Mouse (Mus musculus) myocyte (in vitro differentiated cells): ENCODE data around the gene Gnptg. TPM values are rescaled to one million over a fixed set of nuclear protein-coding genes. Genes with fewer than 3 reads are reported as not detected.

Experiments
- H3K27me3 ChIP-seq: one replicate; pipeline ENCODE4 v1.6.1; 2011; ENCODE audit not compliant: control insufficient read depth, insufficient read depth, insufficient read length
- H3K36me3 ChIP-seq: one replicate; pipeline ENCODE4 v1.6.1; 2011; ENCODE audit not compliant: control insufficient read depth, insufficient read depth
- H3K4me2 ChIP-seq: one replicate; pipeline ENCODE4 v1.6.1; 2011; ENCODE audit warnings: low read depth, control low read depth
- H3K4me3 ChIP-seq: one replicate; pipeline ENCODE4 v1.5.1; 2011; ENCODE audit warnings: mild to moderate bottlenecking, control low read depth, moderate library complexity
- H3K79me2 ChIP-seq: one replicate; pipeline ENCODE4 v1.6.1; 2011; ENCODE audit not compliant: control insufficient read depth, insufficient read depth
- H3ac ChIP-seq: one replicate; pipeline ENCODE4 v1.6.1; 2011; ENCODE audit not compliant: control insufficient read depth, insufficient read length
- CEBPB ChIP-seq: IDR thresholded peaks from 2 replicates; pipeline ENCODE4 v1.6.1; 2011; ENCODE audit warnings: mild to moderate bottlenecking, moderate library complexity; ENCODE audit not compliant: poor library complexity, insufficient read depth, severe bottlenecking
- E2F4 ChIP-seq: IDR thresholded peaks from one replicate; pipeline ENCODE4 v1.6.1; 2011; ENCODE audit warnings: mild to moderate bottlenecking, control low read depth, moderate library complexity; ENCODE audit not compliant: insufficient read depth
- MAX ChIP-seq: IDR thresholded peaks from one replicate; pipeline ENCODE4 v1.6.1; 2011; ENCODE audit warnings: low read depth, mild to moderate bottlenecking, control low read depth
- MYOD1 ChIP-seq, 3 experiments: IDR thresholded peaks; one replicate each; pipeline ENCODE4 v1.6.1; 2011; ENCODE audit warnings: control low read depth in 2 of 3, low read depth in 2 of 3, mild to moderate bottlenecking in 2 of 3, moderate library complexity in 1 of 3; ENCODE audit not compliant: insufficient read length in 2 of 3, control insufficient read depth in 1 of 3
- MYOG ChIP-seq, 3 experiments: IDR thresholded peaks; one replicate each; pipeline ENCODE4 v1.6.1; 2011; ENCODE audit warnings: control low read depth in 2 of 3, low read depth in 2 of 3, mild to moderate bottlenecking in 2 of 3; ENCODE audit not compliant: insufficient read length in 2 of 3, control insufficient read depth in 1 of 3, insufficient read depth in 1 of 3
- POLR2A ChIP-seq: IDR thresholded peaks from one replicate; pipeline ENCODE4 v1.6.1; 2011; ENCODE audit warnings: low read depth, mild to moderate bottlenecking, control low read depth, moderate library complexity; ENCODE audit not compliant: insufficient read length
- POLR2AphosphoS2 ChIP-seq: IDR thresholded peaks from one replicate; pipeline ENCODE4 v1.6.1; 2011; ENCODE audit warnings: low read depth, control low read depth; ENCODE audit not compliant: insufficient read length
- REST ChIP-seq: IDR thresholded peaks from one replicate; pipeline ENCODE4 v1.6.1; 2011; ENCODE audit warnings: mild to moderate bottlenecking, control low read depth, moderate library complexity; ENCODE audit not compliant: insufficient read depth, insufficient read length
- SRF ChIP-seq: IDR thresholded peaks from one replicate; pipeline ENCODE4 v1.6.1; 2011; ENCODE audit warnings: low read depth; ENCODE audit not compliant: control insufficient read depth, insufficient read length
- TCF12 ChIP-seq: IDR thresholded peaks from one replicate; pipeline ENCODE4 v1.6.1; 2011; ENCODE audit warnings: mild to moderate bottlenecking, control low read depth; ENCODE audit not compliant: poor library complexity, insufficient read depth, severe bottlenecking
- TCF3 ChIP-seq: IDR thresholded peaks from one replicate; pipeline ENCODE4 v1.6.1; 2011; ENCODE audit warnings: low read depth, control low read depth; ENCODE audit not compliant: insufficient read length
- USF1 ChIP-seq: IDR thresholded peaks from one replicate; pipeline ENCODE4 v1.6.1; 2011; ENCODE audit warnings: low read depth, mild to moderate bottlenecking, control low read depth, moderate library complexity
- polyA plus RNA-seq: library from polyadenylated mRNA; unstranded; fragments of >200 nt; fragmentation: generic; extraction: Trizol; gene quantifications from one replicate; pipeline ENCODE4 v1.2.1, GENCODE M21; 2012; ENCODE audit warnings: missing spikeins

Gene Gnptg
- polyA plus RNA-seq: 26.5 TPM

- peak within 1 kb of the TSS; percentile 62 for H3K4me3 ChIP-seq
- H3ac ChIP-seq: peak within 1 kb of the TSS; percentile 42
- H3K27me3 ChIP-seq: no peaks in the 10 kb centered on the region
- no peak for TF ChIP-seq CEBPB
- TF ChIP-seq USF1: peak; percentile 92
- peak; percentile 58 for TF ChIP-seq POLR2A
- TF ChIP-seq MYOD1 (IDR thresholded peaks at IDR 0.05; ENCODE audit: control insufficient read depth in 1 of 3, insufficient read length in 2 of 3, low read depth in 2 of 3): no peak
- TF ChIP-seq E2F4: no peak
- peak; percentile 87 for TF ChIP-seq REST
- TF ChIP-seq TCF12: no peak
- TF ChIP-seq MYOG (IDR thresholded peaks at IDR 0.05; ENCODE audit: control insufficient read depth in 1 of 3, insufficient read depth in 1 of 3, insufficient read length in 2 of 3, low read depth in 2 of 3): no peak
- TF ChIP-seq TCF3: no peak
- no peaks in the 10 kb centered on the region for H3K36me3 ChIP-seq
- peak within 1 kb of the TSS; percentile 78 for H3K4me2 ChIP-seq
- peaks cover 14% of the 10 kb centered on the region for H3K79me2 ChIP-seq
Measured at GRCm38 (mm10) chr17:25239695-25240636, at the start of gene Gnptg, which contains the start of gene Tsr3. Gene Gnptg, minus strand, starts transcription at chr17:25240124. Gene Tsr3, plus strand, starts transcription at chr17:25240170.

DNA sequence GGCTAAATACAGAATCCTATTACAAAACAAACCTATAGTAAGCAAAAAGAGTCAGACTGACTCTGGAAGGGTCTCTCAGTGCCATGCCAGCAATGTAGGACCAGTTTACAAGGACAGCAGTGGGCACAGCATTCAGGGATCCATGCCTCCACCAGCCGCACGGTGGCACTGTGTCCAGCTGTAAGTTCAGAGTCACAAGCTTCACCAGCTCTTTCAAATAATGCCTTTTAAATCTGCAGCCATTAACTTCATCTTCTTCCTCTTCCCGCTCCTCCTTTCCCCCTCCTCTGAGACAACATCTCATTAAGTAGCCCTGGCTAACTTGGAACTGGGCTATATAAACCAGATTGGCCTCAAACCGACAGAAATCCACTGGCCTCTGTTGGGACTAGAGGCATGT, 48.9 kb upstream of the Gnptg start:
- no peak overlapping the region for H3ac ChIP-seq
- H3K27me3 ChIP-seq: peaks cover 13% of the 10 kb centered on the region
- no peak overlapping the region for H3K4me3 ChIP-seq
- H3K79me2 ChIP-seq: no peaks in the 10 kb centered on the region
- TF ChIP-seq REST (no peak), SRF (no peak), POLR2A (no peak), E2F4 (no peak), MYOD1 (IDR thresholded peaks at IDR 0.05; ENCODE audit: control insufficient read depth in 1 of 3, insufficient read length in 2 of 3, low read depth in 2 of 3) (no peak), POLR2AphosphoS2 (no peak), MYOG (IDR thresholded peaks at IDR 0.05; ENCODE audit: control insufficient read depth in 1 of 3, insufficient read depth in 1 of 3, insufficient read length in 2 of 3, low read depth in 2 of 3) (no peak), MAX (no peak), CEBPB (no peak), TCF3 (no peak), TCF12 (no peak), USF1 (no peak)
- no peak overlapping the region for H3K4me2 ChIP-seq
- no peaks in the 10 kb centered on the region for H3K36me3 ChIP-seq

GRCm38 (mm10) chr17:25285033-25285432, 45.1 kb upstream of the Gnptg start:
- no peak overlapping the region for H3ac ChIP-seq
- H3K36me3 ChIP-seq: no peaks in the 10 kb centered on the region
- H3K4me3 ChIP-seq: no peak overlapping the region
- H3K27me3 ChIP-seq: no peaks in the 10 kb centered on the region
- TF ChIP-seq E2F4: no peak
- TF ChIP-seq POLR2AphosphoS2: no peak
- TF ChIP-seq TCF12: no peak
- no peak for TF ChIP-seq MAX
- TF ChIP-seq REST: no peak
- no peak for TF ChIP-seq SRF
- no peak for TF ChIP-seq POLR2A
- TF ChIP-seq TCF3: no peak
- no peak for TF ChIP-seq MYOD1 (IDR thresholded peaks at IDR 0.05; ENCODE audit: control insufficient read depth in 1 of 3, insufficient read length in 2 of 3, low read depth in 2 of 3)
- no peak for TF ChIP-seq CEBPB
- no peak for TF ChIP-seq USF1
- no peak for TF ChIP-seq MYOG (IDR thresholded peaks at IDR 0.05; ENCODE audit: control insufficient read depth in 1 of 3, insufficient read depth in 1 of 3, insufficient read length in 2 of 3, low read depth in 2 of 3)
- H3K4me2 ChIP-seq: no peak overlapping the region
- H3K79me2 ChIP-seq: no peaks in the 10 kb centered on the region

- no peak for TF ChIP-seq USF1
- TF ChIP-seq TCF3: no peak
- TF ChIP-seq POLR2AphosphoS2: peak; percentile 32
- no peak for TF ChIP-seq TCF12
- TF ChIP-seq MAX: no peak
- no peak for TF ChIP-seq REST
- peak; percentile 40 for TF ChIP-seq POLR2A
- TF ChIP-seq SRF: no peak
- no peak for TF ChIP-seq E2F4
- no peak for TF ChIP-seq MYOG (IDR thresholded peaks at IDR 0.05; ENCODE audit: control insufficient read depth in 1 of 3, insufficient read depth in 1 of 3, insufficient read length in 2 of 3, low read depth in 2 of 3)
- TF ChIP-seq MYOD1 (IDR thresholded peaks at IDR 0.05; ENCODE audit: control insufficient read depth in 1 of 3, insufficient read length in 2 of 3, low read depth in 2 of 3): no peak
- no peak for TF ChIP-seq CEBPB
- Histone ChIP-seq H3K27me3 (peaks cover 13% of the 10 kb centered on the region), H3K4me3 (no peak overlapping the region), H3K4me2 (peak overlapping the region; percentile 75), H3K79me2 (no peaks in the 10 kb centered on the region), H3K36me3 (no peaks in the 10 kb centered on the region), H3ac (no peak overlapping the region)
Measured at GRCm38 (mm10) chr17:25282133-25282532, 42.2 kb upstream of the Gnptg start.
